Mouse (Mus musculus): ENCODE results near the gene Nrcam.

- TF ChIP-seq POLR2A (IDR thresholded peaks at IDR 0.05; ENCODE audit: low read depth, low read length), result no peak
- no peak for TF ChIP-seq CTCF (IDR thresholded peaks at IDR 0.05; ENCODE audit: extremely low read depth, insufficient read length, insufficient replicate concordance, low read depth, low read length)
These were observed 59.5 kb downstream of the Nrcam start for GRCm38 (mm10) chr12:44388220-44388619.

Measured in small intestine, adult 2 months (tissue).